Mouse (Mus musculus) embryonic facial prominence, embryonic 14.5 days (tissue): ENCODE measurements at regions not wholly inside any gene's neighbourhood (a gene's known extent, or its start where the extent isn't known, plus 50 kb on each side); places are given as distances from the start of the nearest gene placed in this dataset.

Experiments
- ATAC-seq: fragments of 200-750 bp; cut with Nextera tagmentation; 2 replicates; pipeline ENCODE4 v1.8.0; 2017; ENCODE audit warnings: low read depth, moderate number of reproducible peaks, moderate TSS enrichment
- DNase-seq: peaks from one replicate; pipeline ENCODE4 v3.0.0-alpha.2; 2015; ENCODE audit warnings: low spot score
- H3K27ac ChIP-seq: fragments of 300-500 bp; sonication (generic); replicated peaks from 2 replicates; pipeline ENCODE4 v1.5.1; 2014; ENCODE audit warnings: low read depth, mild to moderate bottlenecking, low read length, moderate library complexity
- H3K27me3 ChIP-seq: fragments of 300-500 bp; sonication (generic); replicated peaks from 2 replicates; pipeline ENCODE4 v1.6.1; 2014; ENCODE audit warnings: low read length; ENCODE audit not compliant: control insufficient read depth, insufficient read depth
- H3K36me3 ChIP-seq: fragments of 300-500 bp; sonication (generic); 2 replicates; pipeline ENCODE4 v1.6.1; 2014; ENCODE audit warnings: low read length, mixed read lengths; ENCODE audit not compliant: control insufficient read depth, insufficient read depth
- H3K4me1 ChIP-seq: fragments of 300-500 bp; sonication (generic); 2 replicates; pipeline ENCODE4 v1.6.1; 2014; ENCODE audit warnings: antibody characterized with exemption, low read length; ENCODE audit not compliant: control insufficient read depth, insufficient read depth
- H3K4me2 ChIP-seq: fragments of 300-500 bp; sonication (generic); 2 replicates; pipeline ENCODE4 v1.6.1; 2014; ENCODE audit warnings: low read depth, mild to moderate bottlenecking, low read length, moderate library complexity, mixed read lengths
- H3K4me3 ChIP-seq: fragments of 300-500 bp; sonication (generic); 2 replicates; pipeline ENCODE4 v1.5.1; 2014; ENCODE audit warnings: low read depth, mild to moderate bottlenecking, low read length
- H3K9ac ChIP-seq: fragments of 300-500 bp; sonication (generic); 2 replicates; pipeline ENCODE4 v1.6.1; 2014; ENCODE audit warnings: low read depth, mild to moderate bottlenecking, low read length, moderate library complexity, mixed read lengths
- H3K9me3 ChIP-seq: fragments of 300-500 bp; sonication (generic); 2 replicates; pipeline ENCODE4 v1.6.1; 2016; ENCODE audit warnings: low read length; ENCODE audit not compliant: control insufficient read depth
- WGBS: fragments of 180-500 bp; shearing (Covaris S2); extraction: QIAGEN DNeasy Blood & Tissue Kit; methylation state at CpG from one replicate; pipeline ENCODE4 v1.1.7; 2014; 5-methylcytosine and 5-hydroxymethylcytosine counted together

DNA sequence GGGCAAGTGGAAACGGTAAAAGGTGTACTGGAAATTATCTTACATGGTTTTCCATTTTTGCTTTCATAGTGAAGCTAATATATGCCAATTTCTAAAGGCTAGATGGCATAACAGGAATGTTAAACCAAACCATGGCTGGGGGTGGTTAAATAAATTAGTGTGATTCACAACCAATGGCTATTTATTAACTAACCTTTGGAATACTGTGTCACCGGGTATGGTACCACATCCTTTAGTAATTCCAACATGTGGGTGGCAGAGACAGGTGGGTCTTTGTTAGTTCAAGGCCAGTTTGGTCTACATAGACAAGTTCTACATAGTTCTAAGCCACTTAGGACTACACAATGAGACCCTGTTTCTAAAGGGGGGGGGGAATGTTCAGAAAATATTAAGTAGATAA is 179.8 kb upstream of the Plxnc1 start:
- Histone ChIP-seq H3K27me3 (no peaks in the 10 kb centered on the region), H3K36me3 (no peaks in the 10 kb centered on the region), H3K9me3 (no peaks in the 10 kb centered on the region), H3K4me1 (no peaks in the 10 kb centered on the region), H3K27ac (no peak overlapping the region), H3K4me2 (no peak overlapping the region), H3K9ac (no peak overlapping the region), H3K4me3 (no peak overlapping the region)
- DNase-seq (no peak), ATAC-seq (no peak)
- 93% methylated on average over 2 of the region's 2 CpGs for WGBS

DNA sequence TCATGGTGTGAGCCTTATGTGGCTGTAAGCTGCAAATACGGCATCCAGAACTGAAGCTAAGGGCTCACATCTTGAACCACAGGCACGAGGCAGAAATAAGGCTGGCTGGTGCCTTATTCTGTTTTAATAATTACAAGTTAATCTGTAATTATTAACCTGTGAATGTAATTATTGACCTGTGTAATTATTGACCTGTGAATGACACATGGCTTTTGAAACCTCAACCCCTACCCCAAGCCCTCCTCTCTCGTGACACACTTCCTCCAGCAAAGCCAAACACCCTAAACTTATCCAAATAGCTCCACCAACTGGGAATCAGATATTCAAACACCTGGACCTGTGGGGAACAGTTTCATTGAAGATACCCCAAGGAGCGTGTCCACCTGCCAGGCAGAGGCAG is 175.4 kb upstream of the Plxnc1 start:
- Histone ChIP-seq H3K27ac (no peak overlapping the region), H3K27me3 (no peaks in the 10 kb centered on the region), H3K9ac (no peak overlapping the region), H3K9me3 (no peaks in the 10 kb centered on the region), H3K4me1 (peaks cover 6% of the 10 kb centered on the region), H3K4me2 (no peak overlapping the region), H3K36me3 (no peaks in the 10 kb centered on the region), H3K4me3 (no peak overlapping the region)
- DNase-seq = no peak
- ATAC-seq = no peak
- WGBS = 80% methylated on average over 4 of the region's 4 CpGs

DNA sequence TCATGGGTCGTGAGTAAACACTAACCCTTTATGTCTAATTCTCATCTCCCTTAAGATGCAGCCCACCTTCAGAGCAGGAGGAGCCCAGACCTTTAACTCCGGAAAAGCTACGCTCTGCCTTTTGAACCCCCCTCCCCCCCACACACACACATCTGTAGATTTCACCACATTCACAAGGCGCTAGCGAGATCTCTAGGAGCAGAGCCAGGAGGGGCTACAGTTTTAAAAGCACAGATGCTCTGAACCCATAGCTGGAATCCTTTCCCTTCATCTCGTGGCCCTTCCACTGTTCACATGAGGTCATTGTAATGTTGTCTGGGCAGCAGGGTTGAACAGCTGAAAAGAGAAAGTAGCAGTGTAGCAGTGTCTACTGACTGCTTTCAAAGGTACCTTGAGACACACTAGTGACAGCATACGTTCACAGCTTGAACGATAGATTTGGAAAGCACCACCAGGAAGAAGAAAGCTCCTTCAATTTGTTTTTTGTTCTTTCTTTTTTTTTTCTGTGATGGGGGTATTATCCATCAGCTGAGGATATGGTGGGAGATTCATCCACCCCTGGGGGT is 174.2 kb upstream of the Plxnc1 start:
- Histone ChIP-seq H3K4me3 (no peak overlapping the region), H3K9ac (no peak overlapping the region), H3K4me2 (no peak overlapping the region), H3K36me3 (no peaks in the 10 kb centered on the region), H3K4me1 (peaks cover 6% of the 10 kb centered on the region), H3K27me3 (no peaks in the 10 kb centered on the region), H3K27ac (no peak overlapping the region; the same call in 1 of the 2 replicates), H3K9me3 (no peaks in the 10 kb centered on the region)
- WGBS = 50% methylated on average over 8 of the region's 8 CpGs
- DNase-seq (no peak), ATAC-seq (no peak)

DNA sequence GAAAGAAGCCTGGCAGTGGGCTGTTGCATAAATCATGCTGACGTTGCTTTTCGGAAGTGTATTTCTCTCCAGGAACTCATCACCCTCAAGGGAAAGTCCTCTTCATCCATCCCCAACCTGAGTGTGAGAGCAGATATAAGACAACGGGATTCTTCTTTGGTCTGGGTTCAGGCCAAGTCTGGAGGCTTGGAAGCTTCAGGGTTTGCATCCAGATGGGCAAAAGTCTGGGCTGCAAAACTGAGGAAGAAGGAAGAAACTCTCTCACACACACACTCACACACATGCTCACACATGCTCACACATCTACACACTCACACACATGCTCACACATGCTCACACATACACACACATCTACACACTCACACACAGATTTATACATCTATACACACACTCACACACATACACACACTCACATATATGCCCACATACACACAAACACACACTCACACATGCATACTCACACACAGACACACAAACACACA is 173.1 kb upstream of the Plxnc1 start:
- no peaks in the 10 kb centered on the region for H3K9me3 ChIP-seq
- H3K27me3 ChIP-seq = no peaks in the 10 kb centered on the region
- H3K9ac ChIP-seq = no peak overlapping the region
- H3K36me3 ChIP-seq = no peaks in the 10 kb centered on the region
- H3K4me3 ChIP-seq = no peak overlapping the region
- ATAC-seq (no peak), DNase-seq (no peak)
- no peak overlapping the region for H3K4me2 ChIP-seq
- H3K4me1 ChIP-seq = peaks cover 6% of the 10 kb centered on the region
- 38% methylated on average over 3 of the region's 3 CpGs for WGBS
- no peak overlapping the region; the same call in 1 of the 2 replicates for H3K27ac ChIP-seq

DNA sequence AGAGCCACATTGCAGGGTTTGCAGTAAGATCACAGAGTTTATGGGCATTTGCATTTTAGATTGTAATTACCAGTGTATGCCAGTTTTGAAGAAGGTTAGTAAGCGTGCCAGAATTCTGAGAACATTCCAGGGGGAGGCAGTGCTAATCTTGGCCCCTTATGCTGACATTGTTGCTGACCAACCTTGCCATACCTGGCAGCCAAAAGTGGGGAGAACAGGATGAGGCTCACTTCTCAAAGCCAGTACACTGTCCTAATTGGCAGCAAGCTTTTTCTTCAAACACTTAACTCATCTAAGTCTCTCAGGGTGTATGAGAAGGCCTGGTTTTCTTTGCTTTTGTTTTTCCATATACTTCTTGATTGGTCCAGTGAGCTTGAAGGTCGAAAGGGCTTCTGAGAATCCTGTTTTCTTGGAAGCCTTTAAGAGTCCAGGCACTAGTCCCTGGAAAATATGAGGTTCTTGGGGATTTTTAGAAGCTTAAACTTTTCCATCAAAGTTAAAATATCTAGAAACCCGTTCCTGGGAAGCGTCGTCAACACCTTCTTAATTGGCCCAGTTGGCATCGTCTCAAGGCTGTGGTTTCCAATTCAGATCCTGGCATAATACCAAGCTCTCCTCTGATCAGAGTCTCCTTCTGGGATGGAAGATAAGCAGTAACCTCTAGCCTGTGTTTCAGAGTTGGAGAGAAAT is 172.6 kb upstream of the Plxnc1 start:
- 53% methylated on average over 6 of the region's 6 CpGs for WGBS

DNA sequence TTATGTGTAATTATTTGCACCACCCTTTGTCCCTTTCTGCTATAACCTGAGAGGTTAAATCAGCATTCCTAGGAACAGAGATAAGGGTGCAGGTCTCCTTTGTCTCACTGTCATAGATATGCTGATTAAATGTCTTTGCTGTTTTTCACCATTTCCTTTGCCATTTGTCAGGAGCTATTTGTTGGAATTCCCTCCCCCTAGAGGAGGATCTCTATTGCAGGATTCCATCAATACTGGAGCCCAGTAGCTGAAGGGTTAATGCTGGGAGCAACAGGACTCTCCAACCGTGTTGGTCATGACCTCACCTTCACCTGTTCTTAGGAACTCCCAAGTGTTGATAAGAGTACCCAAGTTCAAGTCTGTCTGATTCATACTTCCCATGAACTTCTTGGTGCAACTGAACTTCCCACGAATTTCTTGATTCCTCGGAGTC is 172.0 kb upstream of the Plxnc1 start:
- DNase-seq = no peak
- H3K9me3 ChIP-seq = no peaks in the 10 kb centered on the region
- H3K4me1 ChIP-seq = peaks cover 6% of the 10 kb centered on the region
- H3K4me2 ChIP-seq = no peak overlapping the region
- no peaks in the 10 kb centered on the region for H3K27me3 ChIP-seq
- no peak overlapping the region for H3K9ac ChIP-seq
- 55% methylated on average over 3 of the region's 3 CpGs for WGBS
- H3K4me3 ChIP-seq = no peak overlapping the region
- ATAC-seq = no peak
- no peak overlapping the region for H3K27ac ChIP-seq
- H3K36me3 ChIP-seq = no peaks in the 10 kb centered on the region

More for the DNA sequence above, 172.6 kb upstream of the Plxnc1 start:
- H3K9ac ChIP-seq = no peak overlapping the region
- no peaks in the 10 kb centered on the region for H3K36me3 ChIP-seq
- DNase-seq (peak; percentile 74), ATAC-seq (peak; percentile 79; the same call in 1 of the 2 replicates)
- H3K4me2 ChIP-seq = no peak overlapping the region
- no peaks in the 10 kb centered on the region for H3K27me3 ChIP-seq
- no peak overlapping the region; the same call in 1 of the 2 replicates for H3K27ac ChIP-seq
- H3K4me1 ChIP-seq = peaks cover 6% of the 10 kb centered on the region
- H3K9me3 ChIP-seq = no peaks in the 10 kb centered on the region
- no peak overlapping the region for H3K4me3 ChIP-seq

DNA sequence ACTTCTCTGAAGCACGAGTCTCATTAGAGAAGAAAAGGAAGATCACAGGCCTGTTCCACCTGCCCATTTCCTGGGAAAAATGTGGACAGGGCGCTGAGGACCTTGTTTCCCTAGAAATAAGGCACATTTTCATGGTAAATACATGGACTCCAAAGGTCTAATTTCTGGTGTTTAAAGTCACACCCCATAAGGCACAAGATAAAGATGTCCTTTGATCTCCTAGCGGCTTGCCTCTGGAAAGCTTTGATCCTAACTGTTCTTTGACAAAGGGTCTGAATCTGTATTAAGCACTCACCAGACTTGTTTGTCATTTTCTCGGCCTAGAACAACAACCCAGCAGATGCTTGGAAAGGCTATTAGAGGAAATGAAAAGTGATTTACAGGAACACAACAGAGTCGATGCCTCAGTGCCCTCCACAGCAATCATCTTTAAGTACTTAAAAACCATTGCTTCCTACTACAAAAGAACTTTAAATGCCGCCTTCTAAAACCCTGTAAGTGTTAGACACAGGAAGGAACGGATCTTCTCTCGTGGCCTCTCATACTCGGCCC is 168.3 kb upstream of the Plxnc1 start:
- Histone ChIP-seq H3K36me3 (no peaks in the 10 kb centered on the region), H3K9ac (no peak overlapping the region), H3K9me3 (no peaks in the 10 kb centered on the region), H3K27ac (no peak overlapping the region), H3K4me2 (no peak overlapping the region), H3K4me1 (peaks cover 6% of the 10 kb centered on the region), H3K27me3 (no peaks in the 10 kb centered on the region), H3K4me3 (no peak overlapping the region)
- ATAC-seq (no peak), DNase-seq (no peak)
- 51% methylated on average over 9 of the region's 9 CpGs for WGBS

DNA sequence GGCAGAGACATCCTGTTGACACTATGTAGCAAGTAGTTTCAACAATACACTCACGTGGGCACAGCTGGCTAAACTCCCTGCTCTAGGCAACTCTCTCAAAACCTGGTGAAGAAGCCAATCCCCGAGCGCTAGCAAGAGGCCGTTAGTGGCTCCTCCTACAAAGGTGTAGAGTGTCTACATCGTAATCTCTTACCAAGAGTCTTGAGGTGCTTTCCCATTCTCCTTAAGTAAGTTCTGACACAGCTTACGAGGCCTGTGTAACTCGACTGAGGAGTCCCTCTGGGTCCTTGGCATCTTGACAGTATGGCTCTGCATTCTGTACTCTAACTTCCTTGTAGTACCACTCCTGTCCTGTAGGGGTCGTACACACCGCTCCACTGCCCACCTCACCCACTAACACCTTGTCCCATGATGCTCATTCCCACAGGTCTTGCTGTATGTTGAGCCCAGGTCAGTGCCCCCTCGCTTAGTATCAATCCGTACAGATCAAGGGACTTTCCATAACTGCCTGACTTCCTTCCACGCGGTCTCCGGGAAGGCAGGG is 167.7 kb upstream of the Plxnc1 start:
- no peak overlapping the region for H3K27ac ChIP-seq
- no peak overlapping the region for H3K4me3 ChIP-seq
- no peaks in the 10 kb centered on the region for H3K36me3 ChIP-seq
- H3K9me3 ChIP-seq = no peaks in the 10 kb centered on the region
- WGBS = 61% methylated on average over 14 of the region's 14 CpGs
- no peak overlapping the region for H3K4me2 ChIP-seq
- no peak for ATAC-seq
- DNase-seq = no peak
- H3K27me3 ChIP-seq = no peaks in the 10 kb centered on the region
- H3K9ac ChIP-seq = no peak overlapping the region
- H3K4me1 ChIP-seq = peaks cover 4% of the 10 kb centered on the region; the same call in 1 of the 2 replicates
